Mouse (Mus musculus): ENCODE results near the gene M6pr. TPM values are rescaled to one million over a fixed set of nuclear protein-coding genes. Genes with fewer than 3 reads are reported as not detected.
A peak's percentile ranks its signal among the peaks of the same experiment; 100 is the strongest.

Gene M6pr
- 72.6 and 75.1 TPM in 2 replicates for polyA plus RNA-seq (2016; fragmentation: Nextera tagmentation; extraction: Ambion mirVana)

DNA sequence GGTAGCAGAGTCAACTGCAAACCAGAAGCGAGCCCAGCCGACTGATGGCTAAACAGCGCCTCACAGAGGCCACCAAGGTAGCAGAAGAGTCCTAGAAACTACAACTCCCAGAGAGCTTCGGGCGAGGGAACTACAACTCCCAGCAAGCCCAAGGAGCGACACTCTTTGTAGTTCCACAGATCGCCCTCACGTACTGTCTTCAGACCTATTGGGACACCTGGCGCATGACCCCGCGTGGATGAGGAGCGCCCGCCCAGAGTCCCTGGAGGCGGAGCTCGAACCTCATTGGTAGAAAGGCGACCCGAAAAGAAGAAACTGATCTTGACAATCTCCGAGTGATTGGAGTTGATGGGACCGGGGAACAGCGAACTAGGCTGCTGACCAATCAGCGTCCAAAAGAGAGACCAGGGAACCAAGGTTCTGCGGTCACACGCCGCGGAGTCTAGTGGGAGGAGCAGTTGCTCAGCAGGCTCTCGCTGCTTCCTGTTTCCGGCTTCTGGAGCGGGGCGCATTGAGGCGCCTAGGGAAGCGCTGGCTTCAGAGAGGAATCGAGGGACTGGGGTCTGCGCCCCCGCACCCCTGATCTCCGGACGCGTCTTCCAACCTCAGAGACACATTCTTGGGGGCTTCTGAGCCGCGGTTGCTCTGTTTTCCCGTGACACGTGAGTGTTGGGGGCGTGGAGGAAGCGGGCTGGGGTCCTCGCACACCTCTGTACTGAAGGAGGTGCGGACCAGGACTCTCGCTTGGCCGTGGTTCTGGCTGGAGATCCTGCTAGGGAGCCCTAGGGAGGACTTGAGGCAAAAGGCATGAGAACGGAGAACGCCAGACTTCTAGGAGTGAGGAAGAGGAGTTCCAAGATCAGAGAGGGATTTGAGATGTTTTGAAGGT is at the start of gene M6pr:
Gene M6pr (plus strand): TSS at position 216 of the 889 bp plus-strand sequence.
- H3K27me3 ChIP-seq, result no peaks in the 10 kb centered on the region
- peaks cover 22% of the 10 kb centered on the region for H3K4me1 ChIP-seq
- H3K9ac ChIP-seq, result peak within 1 kb of the TSS; percentile 80
- ATAC-seq (ENCODE audit: insufficient number of reproducible peaks, insufficient read depth, low FRiP score, low TSS enrichment), result peak; percentile 99
- under 1% methylated on average over 49 of the region's 49 CpGs for WGBS
- peaks cover 12% of the 10 kb centered on the region for H3K36me3 ChIP-seq
- peak within 1 kb of the TSS; percentile 83 for H3K4me3 ChIP-seq
- peak within 1 kb of the TSS; percentile 69 for H3K27ac ChIP-seq
- no peaks in the 10 kb centered on the region for H3K9me3 ChIP-seq
- peak within 1 kb of the TSS; percentile 71 for H3K4me2 ChIP-seq (replicated peaks)

DNA sequence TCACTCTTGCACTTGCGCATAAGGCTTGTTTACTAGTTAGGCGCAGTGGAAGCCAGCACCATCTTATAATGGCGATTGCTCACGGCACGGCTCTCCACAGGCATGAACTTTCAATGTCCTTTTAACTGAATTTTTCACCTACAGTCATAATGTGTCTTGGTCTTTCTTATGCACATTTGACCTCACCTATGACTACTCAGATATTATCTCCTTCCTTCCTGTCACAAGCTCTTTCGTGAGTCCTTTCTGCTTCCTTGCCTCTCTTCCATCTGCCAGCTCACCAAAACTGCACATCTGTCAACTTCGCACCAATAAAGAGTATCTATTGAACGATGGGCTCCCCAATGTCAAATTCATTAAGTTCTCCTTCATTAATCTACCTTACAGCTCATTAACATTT is 46.0 kb upstream of the M6pr start:
- no peak overlapping the region for H3K4me2 ChIP-seq (replicated peaks)
- no peaks in the 10 kb centered on the region for H3K36me3 ChIP-seq
- H3K9ac ChIP-seq, result no peak overlapping the region
- 92% methylated on average over 8 of the region's 8 CpGs for WGBS
- no peak overlapping the region for H3K27ac ChIP-seq
- H3K27me3 ChIP-seq, result no peaks in the 10 kb centered on the region
- H3K4me1 ChIP-seq, result no peaks in the 10 kb centered on the region
- H3K4me3 ChIP-seq, result no peak overlapping the region
- no peak for ATAC-seq (ENCODE audit: insufficient number of reproducible peaks, insufficient read depth, low FRiP score, low TSS enrichment)
- H3K9me3 ChIP-seq, result no peaks in the 10 kb centered on the region

DNA sequence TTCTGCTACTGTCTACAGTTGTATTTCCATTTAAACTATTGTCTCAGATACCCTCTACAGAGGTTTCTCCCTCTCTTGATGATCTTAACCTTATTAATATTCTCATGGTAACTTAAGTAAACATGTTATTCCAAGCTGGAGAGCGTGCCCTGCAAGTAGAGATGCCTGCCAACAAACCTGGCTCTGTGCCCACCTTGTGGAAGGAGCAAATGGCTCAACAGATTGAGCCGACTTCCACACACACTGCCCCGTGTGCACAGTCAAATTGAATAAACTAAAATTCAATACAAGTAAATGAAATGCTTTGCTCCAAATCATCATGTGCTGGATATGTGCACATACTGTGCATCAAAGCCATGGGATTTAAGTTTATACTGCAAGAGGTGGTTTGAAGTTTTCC is 40.0 kb upstream of the M6pr start:
- Histone ChIP-seq H3K27me3 (no peaks in the 10 kb centered on the region), H3K36me3 (no peaks in the 10 kb centered on the region), H3K27ac (no peak overlapping the region), H3K9me3 (no peaks in the 10 kb centered on the region), H3K4me2 (replicated peaks) (no peak overlapping the region), H3K4me3 (no peak overlapping the region), H3K9ac (no peak overlapping the region), H3K4me1 (no peaks in the 10 kb centered on the region)
- 69% methylated on average over 3 of the region's 3 CpGs for WGBS
- ATAC-seq (ENCODE audit: insufficient number of reproducible peaks, insufficient read depth, low FRiP score, low TSS enrichment), result no peak

DNA sequence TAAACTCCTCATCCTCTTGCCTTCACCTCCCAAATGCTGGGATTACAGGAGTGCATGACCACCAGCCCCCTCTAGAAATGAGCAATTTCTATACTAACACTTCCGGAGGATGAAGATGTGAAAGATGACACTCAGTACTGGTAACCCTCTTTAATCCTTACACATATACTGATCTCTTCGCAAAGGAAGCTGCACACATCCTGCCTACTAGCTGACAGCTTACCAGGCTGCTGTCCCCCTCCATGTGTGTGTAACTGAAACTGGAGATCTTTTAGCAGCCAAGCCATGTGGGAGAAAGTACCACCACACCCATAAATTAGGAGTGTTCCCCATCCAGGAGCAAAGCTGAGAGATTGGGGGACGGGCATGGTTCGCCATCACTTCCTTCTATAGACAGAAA is 39.4 kb upstream of the M6pr start:
- no peaks in the 10 kb centered on the region for H3K9me3 ChIP-seq
- H3K27ac ChIP-seq, result no peak overlapping the region
- H3K4me1 ChIP-seq, result no peaks in the 10 kb centered on the region
- H3K4me3 ChIP-seq, result no peak overlapping the region
- no peaks in the 10 kb centered on the region for H3K27me3 ChIP-seq
- no peak for ATAC-seq (ENCODE audit: insufficient number of reproducible peaks, insufficient read depth, low FRiP score, low TSS enrichment)
- H3K9ac ChIP-seq, result no peak overlapping the region
- H3K36me3 ChIP-seq, result no peaks in the 10 kb centered on the region
- WGBS, result 82% methylated on average over 4 of the region's 4 CpGs
- H3K4me2 ChIP-seq (replicated peaks), result no peak overlapping the region

DNA sequence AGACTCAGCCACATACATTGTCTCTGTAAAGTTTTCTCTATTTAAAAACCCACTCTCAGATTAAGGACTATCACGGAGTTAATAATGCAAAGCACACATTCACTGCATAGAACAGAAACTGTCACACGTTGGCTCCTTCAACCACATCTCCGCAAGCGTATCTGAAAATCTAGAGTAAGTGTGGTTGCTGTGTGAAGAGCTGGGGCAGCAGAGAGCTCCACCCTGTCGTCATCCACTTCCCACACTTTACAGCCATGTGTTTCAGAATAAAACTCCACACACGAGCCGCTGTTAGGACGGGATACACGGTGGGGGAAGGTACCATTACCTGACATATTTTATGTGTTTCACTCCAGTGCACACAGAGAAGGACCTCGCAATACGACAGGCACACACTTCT is 38.4 kb upstream of the M6pr start:
- H3K4me3 ChIP-seq, result no peak overlapping the region
- H3K4me1 ChIP-seq, result no peaks in the 10 kb centered on the region
- no peak overlapping the region for H3K9ac ChIP-seq
- no peaks in the 10 kb centered on the region for H3K27me3 ChIP-seq
- ATAC-seq (ENCODE audit: insufficient number of reproducible peaks, insufficient read depth, low FRiP score, low TSS enrichment), result no peak
- 84% methylated on average over 11 of the region's 11 CpGs for WGBS
- H3K36me3 ChIP-seq, result no peaks in the 10 kb centered on the region
- H3K4me2 ChIP-seq (replicated peaks), result no peak overlapping the region
- H3K9me3 ChIP-seq, result no peaks in the 10 kb centered on the region
- no peak overlapping the region for H3K27ac ChIP-seq

DNA sequence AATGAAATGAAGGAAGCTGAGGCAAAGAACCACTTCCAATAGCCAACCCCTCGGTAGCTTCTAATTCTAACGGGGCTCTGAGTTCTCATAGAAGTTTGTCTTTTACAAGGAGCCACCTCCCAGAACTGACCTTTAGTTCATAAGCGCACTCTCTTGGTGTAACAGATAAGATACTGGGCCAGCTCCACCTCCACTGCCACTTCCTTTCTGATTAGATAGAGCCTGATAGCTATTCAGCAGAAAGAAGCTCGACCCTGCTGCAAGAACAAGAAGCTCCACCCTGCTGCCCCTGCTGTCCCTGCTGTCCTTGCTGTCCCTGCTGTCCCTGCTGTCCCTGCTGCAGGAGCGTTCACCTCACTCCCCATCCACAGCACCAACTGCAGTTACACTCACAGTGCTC is 34.0 kb upstream of the M6pr start:
- 74% methylated on average over 5 of the region's 5 CpGs for WGBS
- no peak for ATAC-seq (ENCODE audit: insufficient number of reproducible peaks, insufficient read depth, low FRiP score, low TSS enrichment)
- no peak overlapping the region for H3K9ac ChIP-seq
- H3K4me1 ChIP-seq, result no peaks in the 10 kb centered on the region
- H3K36me3 ChIP-seq, result no peaks in the 10 kb centered on the region
- no peak overlapping the region for H3K4me3 ChIP-seq
- H3K4me2 ChIP-seq (replicated peaks), result no peak overlapping the region
- H3K9me3 ChIP-seq, result no peaks in the 10 kb centered on the region
- H3K27me3 ChIP-seq, result no peaks in the 10 kb centered on the region
- no peak overlapping the region for H3K27ac ChIP-seq

DNA sequence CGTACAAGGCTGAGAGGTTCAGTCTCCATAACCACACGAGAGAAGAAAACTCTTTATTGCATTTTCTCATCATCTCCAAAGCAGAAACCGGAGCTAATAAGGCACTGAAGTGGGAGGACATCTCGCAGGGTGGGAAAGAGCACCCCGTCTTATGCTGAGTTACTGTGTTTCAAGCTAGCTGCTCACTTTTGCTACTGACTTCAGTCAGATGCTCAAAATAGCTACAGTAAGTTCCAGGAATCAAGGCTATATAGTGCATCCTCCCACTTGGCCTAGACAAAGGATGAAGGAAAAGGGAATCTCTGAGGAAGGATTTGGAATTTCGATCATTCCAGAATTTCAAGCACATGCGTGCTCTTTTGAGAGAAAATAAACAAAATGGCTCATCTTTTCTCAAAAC is 32.0 kb upstream of the M6pr start:
- H3K4me3 ChIP-seq, result no peak overlapping the region
- no peaks in the 10 kb centered on the region for H3K4me1 ChIP-seq
- H3K27ac ChIP-seq, result no peak overlapping the region
- no peak overlapping the region for H3K9ac ChIP-seq
- no peak for ATAC-seq (ENCODE audit: insufficient number of reproducible peaks, insufficient read depth, low FRiP score, low TSS enrichment)
- no peaks in the 10 kb centered on the region for H3K27me3 ChIP-seq
- H3K4me2 ChIP-seq (replicated peaks), result no peak overlapping the region
- 86% methylated on average over 7 of the region's 7 CpGs for WGBS
- H3K36me3 ChIP-seq, result no peaks in the 10 kb centered on the region
- no peaks in the 10 kb centered on the region for H3K9me3 ChIP-seq

DNA sequence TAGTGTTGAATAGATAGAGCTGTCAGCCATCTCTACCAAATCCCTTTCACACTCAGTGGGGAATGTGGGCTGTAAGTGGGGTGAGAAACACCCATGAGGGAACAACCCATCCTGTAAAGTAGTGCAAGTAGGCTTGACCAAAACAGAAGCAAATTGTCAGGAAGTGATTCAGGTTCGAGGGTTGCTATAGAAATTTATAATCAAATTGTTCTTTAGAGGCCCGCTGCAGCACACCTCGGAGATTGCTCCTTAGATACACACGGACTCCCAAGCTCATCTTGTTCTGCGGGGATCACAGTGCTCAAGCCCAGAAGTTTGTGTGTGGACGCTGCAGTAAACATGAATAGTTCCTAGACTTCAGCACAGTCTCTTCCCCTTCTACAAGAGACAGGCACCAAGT is 25.7 kb upstream of the M6pr start, which contains the start of gene Klrg1:
Gene Klrg1 (minus strand): TSS at position 101 of the 400 bp plus-strand sequence.
- no peaks in the 10 kb centered on the region for H3K27me3 ChIP-seq
- no peak within 1 kb of the TSS for H3K4me2 ChIP-seq (replicated peaks)
- ATAC-seq (ENCODE audit: insufficient number of reproducible peaks, insufficient read depth, low FRiP score, low TSS enrichment), result no peak
- H3K4me3 ChIP-seq, result no peak within 1 kb of the TSS
- no peak within 1 kb of the TSS for H3K27ac ChIP-seq
- H3K9ac ChIP-seq, result no peak within 1 kb of the TSS
- no peaks in the 10 kb centered on the region for H3K9me3 ChIP-seq
- no peaks in the 10 kb centered on the region for H3K4me1 ChIP-seq
- 84% methylated on average over 6 of the region's 6 CpGs for WGBS
- no peaks in the 10 kb centered on the region for H3K36me3 ChIP-seq

DNA sequence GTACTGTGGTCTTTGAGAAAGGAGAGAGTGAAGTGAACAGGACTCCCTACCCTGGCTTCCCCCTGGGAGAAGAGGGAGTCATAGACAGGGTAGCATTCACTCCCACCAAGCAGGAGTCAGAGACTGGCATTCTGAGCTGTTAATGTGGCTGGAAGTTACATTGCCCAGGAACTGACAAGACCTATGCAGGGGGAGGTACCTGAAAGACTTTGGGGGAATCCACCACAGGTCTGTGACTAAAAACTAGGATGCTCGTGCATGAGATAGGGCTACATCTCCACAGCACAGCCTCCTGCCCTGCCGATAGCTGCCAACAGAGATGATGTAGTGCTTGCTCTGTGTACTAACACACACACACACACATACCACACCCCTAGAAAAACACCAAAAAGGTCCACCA is 25.1 kb upstream of the M6pr start:
- Histone ChIP-seq H3K4me2 (replicated peaks) (no peak overlapping the region), H3K4me1 (no peaks in the 10 kb centered on the region), H3K4me3 (no peak overlapping the region), H3K27me3 (no peaks in the 10 kb centered on the region), H3K9me3 (no peaks in the 10 kb centered on the region), H3K27ac (no peak overlapping the region), H3K36me3 (no peaks in the 10 kb centered on the region), H3K9ac (no peak overlapping the region)
- 89% methylated on average over 2 of the region's 2 CpGs for WGBS
- ATAC-seq (ENCODE audit: insufficient number of reproducible peaks, insufficient read depth, low FRiP score, low TSS enrichment), result no peak

DNA sequence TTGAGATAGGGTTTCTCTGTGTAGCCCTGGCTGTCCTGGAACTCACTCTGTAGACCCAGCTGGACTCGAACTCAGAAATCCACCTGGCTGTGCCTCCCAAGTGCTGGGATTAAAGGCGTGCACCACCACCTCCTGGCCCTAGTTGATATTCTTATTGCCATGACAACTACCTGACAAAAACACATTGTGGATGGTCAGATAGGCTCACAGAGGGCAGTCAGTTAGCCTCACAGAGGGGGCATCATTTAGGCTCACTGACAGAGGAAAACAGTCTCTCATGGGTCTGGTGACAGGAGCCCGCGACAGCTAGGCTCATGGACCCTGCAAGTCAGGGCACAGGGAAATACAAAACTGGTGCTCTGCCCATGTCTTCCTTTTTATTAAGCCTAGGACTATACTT is 24.2 kb upstream of the M6pr start:
- WGBS, result 81% methylated on average over 4 of the region's 4 CpGs
- Histone ChIP-seq H3K4me1 (no peaks in the 10 kb centered on the region), H3K9me3 (no peaks in the 10 kb centered on the region), H3K4me3 (no peak overlapping the region), H3K27ac (no peak overlapping the region), H3K9ac (no peak overlapping the region), H3K27me3 (no peaks in the 10 kb centered on the region), H3K4me2 (replicated peaks) (no peak overlapping the region), H3K36me3 (no peaks in the 10 kb centered on the region)
- no peak for ATAC-seq (ENCODE audit: insufficient number of reproducible peaks, insufficient read depth, low FRiP score, low TSS enrichment)

DNA sequence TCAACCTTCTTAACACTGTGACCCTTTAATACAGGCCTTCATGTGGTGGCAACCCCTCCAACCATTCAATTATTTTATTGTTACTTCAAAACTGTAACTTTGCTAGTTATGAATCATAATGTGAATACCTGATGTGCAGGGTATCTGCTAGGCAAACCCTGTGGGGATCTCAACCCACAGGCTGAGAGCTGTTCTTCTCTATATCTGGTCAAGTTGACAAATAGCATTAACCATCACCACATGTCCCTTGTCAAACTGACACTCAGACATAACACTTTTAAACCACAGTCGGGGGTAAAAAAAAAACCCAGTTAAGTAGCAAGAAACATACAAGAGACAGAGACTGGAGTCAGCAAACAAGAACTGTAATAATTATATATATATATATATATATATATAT is 23.7 kb upstream of the M6pr start:
- H3K27me3 ChIP-seq, result no peaks in the 10 kb centered on the region

DNA sequence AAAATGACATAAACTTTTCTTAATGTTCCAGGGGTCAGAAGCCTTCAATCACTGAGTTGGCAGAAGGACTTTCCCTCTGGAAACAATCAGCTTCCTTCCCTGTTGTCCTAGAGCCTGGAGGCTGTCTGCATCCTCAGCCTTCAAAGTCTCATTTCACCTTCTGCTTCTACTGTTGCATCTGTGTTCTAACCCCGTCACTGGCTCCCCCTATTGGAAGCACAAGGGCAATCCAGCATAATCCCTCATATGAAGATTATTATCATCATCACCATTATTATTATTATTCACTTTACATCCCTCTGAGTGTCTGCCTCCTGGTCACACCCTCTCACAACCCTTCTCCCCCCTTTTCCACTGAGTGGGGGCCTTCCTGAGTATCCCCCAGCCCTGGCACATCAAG is 20.3 kb upstream of the M6pr start:
- no peak overlapping the region for H3K27ac ChIP-seq
- WGBS, result 31% methylated on average over 1 of the region's 1 CpGs

More for the DNA sequence above, 23.7 kb upstream of the M6pr start:
- Histone ChIP-seq H3K4me1 (no peaks in the 10 kb centered on the region), H3K9me3 (no peaks in the 10 kb centered on the region), H3K4me2 (replicated peaks) (no peak overlapping the region), H3K36me3 (no peaks in the 10 kb centered on the region), H3K4me3 (no peak overlapping the region), H3K9ac (no peak overlapping the region), H3K27ac (no peak overlapping the region)
- no peak for ATAC-seq (ENCODE audit: insufficient number of reproducible peaks, insufficient read depth, low FRiP score, low TSS enrichment)
- WGBS, result 83% methylated on average over 1 of the region's 1 CpGs

More for the DNA sequence above, 20.3 kb upstream of the M6pr start:
- no peak overlapping the region for H3K9ac ChIP-seq
- H3K4me3 ChIP-seq, result no peak overlapping the region
- 0 out of 2 replicates have a peak, but pooled peaks cover 5% of the 10 kb centered on the region for H3K4me1 ChIP-seq
- no peaks in the 10 kb centered on the region for H3K36me3 ChIP-seq
- ATAC-seq (ENCODE audit: insufficient number of reproducible peaks, insufficient read depth, low FRiP score, low TSS enrichment), result no peak
- H3K27me3 ChIP-seq, result no peaks in the 10 kb centered on the region
- no peaks in the 10 kb centered on the region for H3K9me3 ChIP-seq
- no peak overlapping the region for H3K4me2 ChIP-seq (replicated peaks)

Measured in embryonic facial prominence, embryonic 12.5 days (tissue).